Mouse (Mus musculus): ENCODE data around the gene Cnot2.

The Cnot2 gene

GRCm38 (mm10) chr10:116562210-116562609 lies 19.1 kb downstream of the Cnot2 start:
- DNase-seq (ENCODE audit: low spot score), result no peak

- no peak for DNase-seq (ENCODE audit: low spot score)
Observed at GRCm38 (mm10) chr10:116559171-116559570, 22.1 kb downstream of the Cnot2 start.

- no peak for DNase-seq (ENCODE audit: low spot score)
Observed at GRCm38 (mm10) chr10:116557166-116557565, 24.1 kb downstream of the Cnot2 start.

- no peak for DNase-seq (ENCODE audit: low spot score)
Observed at GRCm38 (mm10) chr10:116554434-116554833, 26.9 kb downstream of the Cnot2 start.

GRCm38 (mm10) chr10:116547958-116548357 lies 33.4 kb downstream of the Cnot2 start:
- DNase-seq (ENCODE audit: low spot score), result no peak

GRCm38 (mm10) chr10:116546177-116546576 lies 35.1 kb downstream of the Cnot2 start:
- DNase-seq (ENCODE audit: low spot score), result no peak

GRCm38 (mm10) chr10:116543061-116543460 lies 38.2 kb downstream of the Cnot2 start:
- DNase-seq (ENCODE audit: low spot score), result no peak

GRCm38 (mm10) chr10:116540750-116541149 lies 40.6 kb downstream of the Cnot2 start:
- no peak for DNase-seq (ENCODE audit: low spot score)

- DNase-seq (ENCODE audit: low spot score), result no peak
Observed at GRCm38 (mm10) chr10:116537495-116537894, 43.8 kb downstream of the Cnot2 start.

GRCm38 (mm10) chr10:116534278-116534677 lies 47.0 kb downstream of the Cnot2 start:
- DNase-seq (ENCODE audit: low spot score), result no peak

GRCm38 (mm10) chr10:116532561-116532960 lies 48.8 kb downstream of the Cnot2 start:
- no peak for DNase-seq (ENCODE audit: low spot score)

GRCm38 (mm10) chr10:116531063-116531462 lies 50.2 kb downstream of the Cnot2 start:
- no peak for DNase-seq (ENCODE audit: low spot score)

- no peak for DNase-seq (ENCODE audit: low spot score)
Observed at GRCm38 (mm10) chr10:116519588-116519987, 61.7 kb downstream of the Cnot2 start.

GRCm38 (mm10) chr10:116515590-116515989 lies 65.7 kb downstream of the Cnot2 start:
- DNase-seq (ENCODE audit: low spot score), result no peak

- DNase-seq (ENCODE audit: low spot score), result no peak
Observed at GRCm38 (mm10) chr10:116515158-116515557, 66.2 kb downstream of the Cnot2 start.

GRCm38 (mm10) chr10:116513254-116513635 lies 68.1 kb downstream of the Cnot2 start:
- peak; percentile 22 for DNase-seq (ENCODE audit: low spot score)

- DNase-seq (ENCODE audit: low spot score), result no peak
Observed at GRCm38 (mm10) chr10:116512521-116513253, 68.6 kb downstream of the Cnot2 start.

- no peak for DNase-seq (ENCODE audit: low spot score)
Observed at GRCm38 (mm10) chr10:116505303-116506014, 75.9 kb downstream of the Cnot2 start.

- DNase-seq (ENCODE audit: low spot score), result no peak
Observed at GRCm38 (mm10) chr10:116492768-116493167, 88.5 kb downstream of the Cnot2 start.

- DNase-seq (ENCODE audit: low spot score), result no peak
Observed at GRCm38 (mm10) chr10:116486895-116487747, 94.2 kb downstream of the Cnot2 start.

GRCm38 (mm10) chr10:116481917-116482316 lies 99.4 kb downstream of the Cnot2 start:
- DNase-seq (ENCODE audit: low spot score), result no peak

- no peak for DNase-seq (ENCODE audit: low spot score)
Observed at GRCm38 (mm10) chr10:116480988-116481387, 100.3 kb downstream of the Cnot2 start.

- DNase-seq (ENCODE audit: low spot score), result no peak
Observed at GRCm38 (mm10) chr10:116476559-116476958, 104.8 kb downstream of the Cnot2 start.

All from c-Kit-positive CD71-positive TER-119-positive erythroid progenitor cells, embryonic 14.5 days (primary cell).